Mouse (Mus musculus): ENCODE results near the gene Gprin3.
"Not testable (repeated sequence)": the region's sequence is repeated elsewhere in the genome, so short reads cannot be mapped to it uniquely, and the experiment has no call there.

Gprin3 gene

GRCm38 (mm10) chr6:59348673-59349072 is 77.4 kb downstream of the Gprin3 start:
- no peak for DNase-seq

DNA sequence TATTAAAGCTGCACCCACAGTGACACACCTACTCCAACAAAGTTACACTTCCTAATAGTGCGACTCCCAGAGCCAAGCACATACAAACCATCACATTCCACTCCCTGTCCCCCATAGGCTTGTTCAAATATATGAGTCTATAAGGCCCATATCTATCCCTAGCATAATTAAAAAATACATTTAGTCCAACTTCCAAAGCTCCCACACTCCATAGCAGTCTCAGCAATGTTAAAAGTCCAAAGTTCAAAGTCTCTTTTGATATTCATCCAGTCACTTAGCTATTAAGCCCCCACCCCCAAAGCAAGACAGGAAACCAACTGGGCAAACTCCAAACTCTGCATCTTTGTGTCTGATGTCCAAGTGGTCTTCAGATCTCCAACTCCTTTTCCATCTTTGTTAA is 84.9 kb downstream of the Gprin3 start:
- no peak for DNase-seq

DNA sequence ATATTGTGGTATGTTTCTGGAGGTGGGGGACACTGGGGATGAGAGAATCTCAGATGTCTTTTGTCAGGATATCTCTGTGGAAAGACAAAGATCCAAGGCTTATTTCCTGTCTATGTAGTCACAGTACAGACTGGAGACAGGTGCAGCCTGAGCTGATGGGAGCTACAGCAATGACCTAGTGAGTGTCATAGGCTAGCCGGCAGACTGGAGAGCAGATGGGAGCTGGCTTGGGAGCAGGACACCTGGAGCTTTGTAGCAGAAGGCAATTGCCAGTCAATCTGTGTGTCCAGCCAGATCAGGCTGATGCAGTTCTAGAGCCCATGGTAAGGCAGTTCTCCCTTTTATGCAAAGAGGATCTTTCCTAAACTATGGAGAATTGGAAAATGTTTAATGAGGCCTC is 97.8 kb downstream of the Gprin3 start:
- no peak for DNase-seq

DNA sequence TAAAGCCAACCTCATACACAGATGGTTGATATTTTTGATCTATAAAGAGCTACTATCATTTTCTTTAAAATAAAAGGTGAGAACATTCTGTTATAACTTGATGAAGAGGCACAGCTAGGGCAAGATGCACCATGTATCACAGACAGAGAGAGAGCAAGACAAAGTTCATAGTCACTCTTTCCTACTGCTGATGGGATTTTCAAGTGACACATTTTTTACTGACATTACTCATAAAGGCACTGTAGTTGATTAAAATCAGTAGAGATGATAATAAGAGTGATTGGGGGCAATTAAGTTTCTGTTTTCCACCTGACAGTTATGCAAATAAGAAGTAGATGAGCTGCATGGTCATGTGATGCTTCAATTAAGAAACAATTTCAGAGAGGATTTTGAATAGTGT is 110.2 kb downstream of the Gprin3 start:
- no peak for DNase-seq

DNA sequence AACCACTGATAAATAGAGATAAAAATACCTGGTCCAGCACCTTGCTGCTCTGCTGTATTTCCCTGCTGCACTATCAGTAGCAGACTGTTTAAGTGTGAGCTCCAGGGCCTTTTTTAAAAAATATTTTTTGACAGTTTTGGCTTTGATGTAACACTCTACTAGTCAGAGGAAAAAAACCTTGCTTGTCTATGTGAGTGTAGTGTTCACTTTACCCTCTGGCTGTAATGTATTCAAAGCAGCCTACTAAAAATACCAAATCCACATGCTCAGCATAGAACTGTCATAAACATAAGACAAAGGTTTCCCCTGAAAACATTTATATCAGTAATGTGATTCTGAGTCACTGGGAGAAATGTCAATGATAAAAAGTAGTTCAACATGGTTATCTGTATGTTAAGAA is 111.0 kb downstream of the Gprin3 start:
- no peak for DNase-seq

GRCm38 (mm10) chr6:59313162-59313561 is 112.9 kb downstream of the Gprin3 start:
- no peak for DNase-seq

DNA sequence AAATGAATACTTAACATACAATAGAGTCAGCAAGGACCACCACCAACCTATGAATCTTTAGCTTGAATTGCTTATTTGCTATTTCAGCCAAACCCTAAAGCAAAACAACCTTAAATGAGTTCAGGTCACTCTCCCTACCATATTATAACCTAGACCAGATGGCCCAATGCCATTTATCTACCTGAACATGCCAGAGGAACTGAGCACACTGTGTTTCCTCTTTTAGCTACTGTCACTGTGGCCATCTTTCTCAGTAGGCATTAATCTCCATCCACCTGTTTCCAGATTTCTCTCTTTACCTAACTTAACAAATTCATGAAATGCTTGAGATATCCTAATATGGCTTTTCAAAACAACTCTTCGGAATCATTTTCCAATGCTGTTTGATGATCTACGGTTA is 114.9 kb downstream of the Gprin3 start:
- no peak for DNase-seq

- not testable (repeated sequence) for DNase-seq
Measured at GRCm38 (mm10) chr6:59304235-59304942, 121.7 kb downstream of the Gprin3 start.

DNA sequence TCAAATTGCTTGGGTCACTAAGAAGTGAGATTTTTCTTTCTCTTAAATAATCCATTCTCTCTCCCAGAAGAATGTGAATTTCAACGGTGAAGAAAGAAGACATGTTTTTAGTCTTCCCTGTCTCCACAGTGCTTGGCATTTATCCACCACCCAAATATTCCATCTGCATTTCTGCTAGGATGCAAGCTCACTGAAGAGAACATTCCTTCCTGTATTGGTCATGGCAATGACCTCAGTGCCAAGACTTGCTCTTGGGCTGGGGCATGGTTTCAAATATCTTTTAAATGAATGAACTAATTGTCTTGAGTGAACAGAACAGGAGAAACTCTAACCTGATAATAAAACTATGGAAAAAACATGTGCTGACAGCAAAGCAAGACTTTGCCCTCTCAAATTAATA is 123.1 kb downstream of the Gprin3 start:
- DNase-seq, result peak; percentile 84

Measured in heart, adult 11 months (tissue).